Mouse (Mus musculus) liver, embryonic 14.5 days (tissue): Measurements from ENCODE around the gene Cct5.

Source experiments
- CTCF ChIP-seq: IDR thresholded peaks from 2 replicates; pipeline ENCODE4 v1.5.1; 2016; ENCODE audit warnings: antibody characterized with exemption, low read depth, control low read depth
- EP300 ChIP-seq: IDR thresholded peaks from 2 replicates; pipeline ENCODE4 v1.6.1; 2016; ENCODE audit warnings: antibody characterized with exemption, low read depth

DNA sequence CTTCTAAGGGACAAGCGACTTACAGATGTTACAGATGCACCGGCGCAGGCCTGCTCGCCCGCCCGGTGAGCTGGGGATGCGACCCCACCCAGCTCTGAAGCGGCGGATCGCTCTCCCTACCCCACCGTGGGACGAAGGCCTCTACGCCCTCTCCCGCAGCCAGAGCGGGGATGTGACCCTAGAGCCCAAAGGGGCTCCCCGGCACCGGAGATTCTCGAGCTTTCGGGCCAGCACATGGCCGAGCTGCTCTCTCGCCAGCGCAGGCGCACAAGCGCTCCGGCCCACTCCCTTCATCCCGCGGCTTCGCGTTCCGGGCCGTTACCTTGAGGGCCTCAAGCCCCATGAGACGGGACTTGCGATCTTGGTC, 342 bp downstream of the Cct5 start:
- TF ChIP-seq CTCF (no peak), EP300 (no peak)
